Mouse (Mus musculus) ES-E14 (cell line): ENCODE results near the gene Nucks1.

ENCODE experiments used
- CHD2 ChIP-seq: IDR thresholded peaks from 2 replicates; pipeline ENCODE4 v1.6.1; 2014; ENCODE audit warnings: mild to moderate bottlenecking, low read depth, low read length, inconsistent platforms
- ZC3H11A ChIP-seq: IDR thresholded peaks from 2 replicates; pipeline ENCODE4 v1.6.1; 2012; ENCODE audit warnings: low read depth, mild to moderate bottlenecking, inconsistent platforms, low read length, borderline replicate concordance
- ZNF384 ChIP-seq: IDR thresholded peaks from 2 replicates; pipeline ENCODE4 v1.6.1; 2012; ENCODE audit warnings: low read depth, low read length, inconsistent platforms

DNA sequence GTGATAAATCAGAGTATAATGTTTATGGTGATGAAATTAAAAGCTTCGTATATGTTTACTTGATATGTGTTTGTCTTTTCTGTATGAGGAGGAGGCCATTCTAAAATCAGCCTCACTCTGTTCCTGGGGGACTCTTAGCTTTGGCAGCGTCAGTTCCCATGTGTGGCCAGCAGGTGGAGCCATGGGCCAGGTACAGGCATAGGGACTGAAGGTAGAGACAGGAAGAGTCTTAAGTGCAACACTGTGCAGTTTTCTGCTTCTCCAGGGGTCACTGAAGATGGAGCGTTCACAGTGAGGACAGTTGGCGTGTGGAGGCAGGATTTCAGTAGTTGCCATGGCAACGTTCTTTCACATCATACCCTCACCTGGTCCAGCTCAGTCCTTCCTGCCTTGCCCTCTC lies 72.6 kb downstream of the Nucks1 start:
- no peak for TF ChIP-seq CHD2
- TF ChIP-seq ZC3H11A: peak; percentile 61; the same call in 1 of the 2 replicates
- TF ChIP-seq ZNF384: no peak
